12 mouse cellular contexts compared by ENCODE assay signal in genomic region chr19:31426142-31426541, GRCm38 (mm10).
DNase-seq lines count a peak whose midpoint lies in the region; ATAC-seq and TF ChIP-seq lines count a peak whose summit lies in the region.
"Had no signal": no experiment of that assay in that cellular context is flagged by ENCODE, and none has a peak within 500 bp of the region (broad histone marks: within the 10 kb centered on the region; RNA-seq: fewer than 3 reads in every experiment).

No protein-coding gene starts in this region.

- no peak for ATAC-seq in forebrain, postnatal 0 days
- no peak for ATAC-seq in forebrain, embryonic 13.5 days
- no peak for ATAC-seq in lung, postnatal 0 days
- ATAC-seq in hindbrain, embryonic 13.5 days (ENCODE audit: low FRiP score) = no peak

- H3K4me2 ChIP-seq in forebrain, postnatal 0 days (ENCODE audit: low read depth) = no peak overlapping the region
- no peak overlapping the region for H3K4me2 ChIP-seq in forebrain, embryonic 13.5 days
- H3K4me2 ChIP-seq in lung, postnatal 0 days (replicated peaks; ENCODE audit: low read depth, low read length) = no peak overlapping the region
- H3K4me2 ChIP-seq in hindbrain, embryonic 13.5 days = no peak overlapping the region
- H3K4me2 ChIP-seq: hindbrain, embryonic 15.5 days had no signal

- WGBS in forebrain, postnatal 0 days = 74% methylated on average over 5 of the region's 5 CpGs
- 71% methylated on average over 5 of the region's 5 CpGs for WGBS in forebrain, embryonic 13.5 days
- 76% methylated on average over 5 of the region's 5 CpGs for WGBS in lung, postnatal 0 days
- WGBS in hindbrain, embryonic 13.5 days = 73% methylated on average over 5 of the region's 5 CpGs

- H3K27ac ChIP-seq in forebrain, postnatal 0 days (ENCODE audit: low read depth, low read length) = no peak overlapping the region
- no peak overlapping the region for H3K27ac ChIP-seq in forebrain, embryonic 13.5 days
- no peak overlapping the region for H3K27ac ChIP-seq in lung, postnatal 0 days (ENCODE audit: low read length)
- no peak overlapping the region for H3K27ac ChIP-seq in embryonic fibroblast, embryonic 13.5 days (ENCODE audit: insufficient read depth, low read length)
- no peak overlapping the region for H3K27ac ChIP-seq in hindbrain, embryonic 13.5 days
- H3K27ac ChIP-seq: hindbrain, embryonic 15.5 days had no signal

- no peak overlapping the region for H3K9ac ChIP-seq in forebrain, postnatal 0 days
- H3K9ac ChIP-seq in forebrain, embryonic 13.5 days = no peak overlapping the region
- no peak overlapping the region for H3K9ac ChIP-seq in lung, postnatal 0 days (replicated peaks; ENCODE audit: low read depth)
- no peak overlapping the region for H3K9ac ChIP-seq in hindbrain, embryonic 13.5 days
- H3K9ac ChIP-seq: hindbrain, embryonic 15.5 days had no signal

- H3K36me3 ChIP-seq in forebrain, postnatal 0 days (ENCODE audit: insufficient read depth) = no peaks in the 10 kb centered on the region
- H3K36me3 ChIP-seq in forebrain, embryonic 13.5 days (ENCODE audit: poor library complexity, severe bottlenecking) = no peaks in the 10 kb centered on the region
- H3K36me3 ChIP-seq in lung, postnatal 0 days (ENCODE audit: insufficient read depth, low read length) = no peaks in the 10 kb centered on the region
- no peaks in the 10 kb centered on the region for H3K36me3 ChIP-seq in hindbrain, embryonic 13.5 days
- H3K36me3 ChIP-seq: hindbrain, embryonic 15.5 days had no signal

- DNase-seq in forebrain, postnatal 0 days = no peak
- no peak for DNase-seq in lung, postnatal 0 days (ENCODE audit: low spot score)
- DNase-seq in lung, postnatal 10 days = no peak
- peak; percentile 12 for DNase-seq in thymus, postnatal 25 days
- no peak for DNase-seq in adipocyte (ENCODE audit: low spot score)
- DNase-seq: adrenal gland, adult 8-10 months; heart, adult 18-20 months; lung, postnatal 4 days had no signal

- no peak overlapping the region for H3K4me3 ChIP-seq in forebrain, postnatal 0 days (ENCODE audit: low read depth, low read length)
- H3K4me3 ChIP-seq in forebrain, embryonic 13.5 days = no peak overlapping the region
- H3K4me3 ChIP-seq in lung, postnatal 0 days (ENCODE audit: low read depth, low read length) = no peak overlapping the region
- H3K4me3 ChIP-seq in embryonic fibroblast, embryonic 13.5 days (ENCODE audit: insufficient read depth, low read length) = no peak overlapping the region
- H3K4me3 ChIP-seq in hindbrain, embryonic 13.5 days = no peak overlapping the region
- H3K4me3 ChIP-seq: hindbrain, embryonic 15.5 days had no signal

- TF ChIP-seq EP300 in lung, postnatal 0 days (IDR thresholded peaks at IDR 0.05) = no peak

- H3K4me1 ChIP-seq in forebrain, postnatal 0 days (ENCODE audit: insufficient read depth) = no peaks in the 10 kb centered on the region
- H3K4me1 ChIP-seq in forebrain, embryonic 13.5 days = no peaks in the 10 kb centered on the region
- H3K4me1 ChIP-seq in lung, postnatal 0 days (ENCODE audit: insufficient read depth, low read depth, low read length) = no peaks in the 10 kb centered on the region
- no peaks in the 10 kb centered on the region for H3K4me1 ChIP-seq in embryonic fibroblast, embryonic 13.5 days (ENCODE audit: control insufficient read depth, insufficient read depth, low read length)
- H3K4me1 ChIP-seq in hindbrain, embryonic 13.5 days (replicated peaks) = peaks cover 12% of the 10 kb centered on the region

- H3K27me3 ChIP-seq in forebrain, postnatal 0 days (ENCODE audit: insufficient read depth, low read length) = no peaks in the 10 kb centered on the region
- H3K27me3 ChIP-seq in forebrain, embryonic 13.5 days = no peaks in the 10 kb centered on the region
- H3K27me3 ChIP-seq in lung, postnatal 0 days (replicated peaks; ENCODE audit: insufficient read depth, low read length) = no peaks in the 10 kb centered on the region
- no peaks in the 10 kb centered on the region for H3K27me3 ChIP-seq in hindbrain, embryonic 13.5 days
- H3K27me3 ChIP-seq: hindbrain, embryonic 15.5 days had no signal

- H3K9me3 ChIP-seq in forebrain, postnatal 0 days (ENCODE audit: low read length) = no peaks in the 10 kb centered on the region
- peaks cover 3% of the 10 kb centered on the region; the same call in 1 of the 2 replicates for H3K9me3 ChIP-seq in forebrain, embryonic 13.5 days (replicated peaks)
- no peaks in the 10 kb centered on the region for H3K9me3 ChIP-seq in lung, postnatal 0 days (ENCODE audit: low read length)
- no peaks in the 10 kb centered on the region for H3K9me3 ChIP-seq in hindbrain, embryonic 13.5 days
- H3K9me3 ChIP-seq: hindbrain, embryonic 15.5 days had no signal

- TF ChIP-seq POLR2A in embryonic fibroblast, embryonic 13.5 days (IDR thresholded peaks at IDR 0.05; ENCODE audit: low read depth, low read length) = no peak

- TF ChIP-seq CTCF in forebrain, postnatal 0 days (IDR thresholded peaks at IDR 0.05; ENCODE audit: low read depth) = peak; percentile 48
- TF ChIP-seq CTCF in lung, postnatal 0 days (IDR thresholded peaks at IDR 0.05) = peak; percentile 58
- peak; percentile 39; the same call in 1 of the 2 replicates for TF ChIP-seq CTCF in embryonic fibroblast, embryonic 13.5 days (IDR thresholded peaks at IDR 0.05; ENCODE audit: borderline replicate concordance, insufficient read depth, low read length)
